In genomic region chr11:101265906-101266305, GRCm38 (mm10) we compare ENCODE assay signal across 16 mouse cellular contexts. TPM values are rescaled to one million over a fixed set of nuclear protein-coding genes. Genes with fewer than 3 reads are reported as not detected.
DNase-seq lines count a peak whose midpoint lies in the region; ATAC-seq and TF ChIP-seq lines count a peak whose summit lies in the region.
"Had no signal": no experiment of that assay in that cellular context is flagged by ENCODE, and none has a peak within 500 bp of the region (broad histone marks: within the 10 kb centered on the region; RNA-seq: fewer than 3 reads in every experiment).

No protein-coding gene starts in this region.

- no peak for TF ChIP-seq EP300 in lung, postnatal 0 days (IDR thresholded peaks at IDR 0.05)

- no peak overlapping the region for H3K27ac ChIP-seq in heart, embryonic 10.5 days
- no peak overlapping the region for H3K27ac ChIP-seq in lung, postnatal 0 days (ENCODE audit: low read length)
- H3K27ac ChIP-seq in hindbrain, embryonic 12.5 days: no peak overlapping the region
- H3K27ac ChIP-seq in midbrain, embryonic 14.5 days (replicated peaks; ENCODE audit: low read depth, low read length): no peak overlapping the region
- H3K27ac ChIP-seq: heart, embryonic 15.5 days; left cerebral cortex, adult 2 months had no signal

- H3K36me3 ChIP-seq in heart, embryonic 10.5 days: no peaks in the 10 kb centered on the region
- no peaks in the 10 kb centered on the region for H3K36me3 ChIP-seq in lung, postnatal 0 days (ENCODE audit: insufficient read depth, low read length)
- no peaks in the 10 kb centered on the region for H3K36me3 ChIP-seq in hindbrain, embryonic 12.5 days
- no peaks in the 10 kb centered on the region for H3K36me3 ChIP-seq in midbrain, embryonic 14.5 days (ENCODE audit: control insufficient read depth, insufficient read depth, low read length)
- H3K36me3 ChIP-seq: heart, embryonic 15.5 days had no signal

- H3K9ac ChIP-seq in lung, postnatal 0 days (replicated peaks; ENCODE audit: low read depth): no peak overlapping the region
- H3K9ac ChIP-seq in hindbrain, embryonic 12.5 days: no peak overlapping the region
- no peak overlapping the region for H3K9ac ChIP-seq in midbrain, embryonic 14.5 days (replicated peaks; ENCODE audit: low read length)

- H3K4me1 ChIP-seq in heart, embryonic 10.5 days: peaks cover 62% of the 10 kb centered on the region
- H3K4me1 ChIP-seq in lung, postnatal 0 days (ENCODE audit: insufficient read depth, low read depth, low read length): peaks cover 18% of the 10 kb centered on the region; the same call in 1 of the 2 replicates
- peaks cover 36% of the 10 kb centered on the region for H3K4me1 ChIP-seq in hindbrain, embryonic 12.5 days
- peaks cover 15% of the 10 kb centered on the region for H3K4me1 ChIP-seq in midbrain, embryonic 14.5 days (ENCODE audit: control insufficient read depth, insufficient read depth, low read length)

- TF ChIP-seq CTCF in lung, postnatal 0 days (IDR thresholded peaks at IDR 0.05): no peak

- ATAC-seq in lung, postnatal 0 days: peak; percentile 32; the same call in 1 of the 2 replicates
- ATAC-seq in hindbrain, embryonic 12.5 days (ENCODE audit: low FRiP score): no peak
- no peak for ATAC-seq in midbrain, embryonic 14.5 days (ENCODE audit: low FRiP score, low TSS enrichment)

- WGBS in heart, embryonic 10.5 days: 34% methylated on average over 6 of the region's 6 CpGs
- WGBS in lung, postnatal 0 days: 41% methylated on average over 6 of the region's 6 CpGs
- WGBS in hindbrain, embryonic 12.5 days: 19% methylated on average over 6 of the region's 6 CpGs
- WGBS in midbrain, embryonic 14.5 days: 11% methylated on average over 6 of the region's 6 CpGs

- no peak overlapping the region for H3K4me2 ChIP-seq in lung, postnatal 0 days (replicated peaks; ENCODE audit: low read depth, low read length)
- H3K4me2 ChIP-seq in hindbrain, embryonic 12.5 days (replicated peaks): peak overlapping the region; percentile 49; the same call in 1 of the 2 replicates
- peak overlapping the region; percentile 54 for H3K4me2 ChIP-seq in midbrain, embryonic 14.5 days (ENCODE audit: low read length)

- H3K4me3 ChIP-seq in heart, embryonic 10.5 days: peak overlapping the region; percentile 54; the same call in 1 of the 2 replicates
- H3K4me3 ChIP-seq in lung, postnatal 0 days (ENCODE audit: low read depth, low read length): no peak overlapping the region
- no peak overlapping the region for H3K4me3 ChIP-seq in hindbrain, embryonic 12.5 days
- H3K4me3 ChIP-seq in midbrain, embryonic 14.5 days (replicated peaks; ENCODE audit: low read depth, low read length): no peak overlapping the region; the same call in 1 of the 2 replicates
- H3K4me3 ChIP-seq: left cerebral cortex, adult 2 months had no signal

- H3K27me3 ChIP-seq in heart, embryonic 10.5 days (ENCODE audit: insufficient read depth, poor library complexity, severe bottlenecking): peaks cover 58% of the 10 kb centered on the region
- H3K27me3 ChIP-seq in lung, postnatal 0 days (replicated peaks; ENCODE audit: insufficient read depth, low read length): peaks cover 11% of the 10 kb centered on the region; the same call in 1 of the 2 replicates
- H3K27me3 ChIP-seq in hindbrain, embryonic 12.5 days: peaks cover 57% of the 10 kb centered on the region
- H3K27me3 ChIP-seq in midbrain, embryonic 14.5 days (ENCODE audit: control insufficient read depth, insufficient read depth, low read length): peaks cover 45% of the 10 kb centered on the region

- DNase-seq in heart, embryonic 10.5 days (ENCODE audit: low spot score): no peak
- no peak for DNase-seq in heart, adult 11 months
- DNase-seq in lung, postnatal 0 days (ENCODE audit: low spot score): no peak
- no peak for DNase-seq in lung, adult 18-20 months
- peak; percentile 2 for DNase-seq in midbrain, embryonic 14.5 days
- DNase-seq in adrenal gland, adult 18-20 months (ENCODE audit: low spot score in 2 of 2): no peak
- DNase-seq in layer of hippocampus, adult 18-20 months (ENCODE audit: low spot score in 2 of 2): no peak
- DNase-seq: cerebellum, adult 9-10 months; gastrocnemius, postnatal 14 days; right cerebral cortex, adult 18-20 months; thymus, postnatal 4 days had no signal

- no peaks in the 10 kb centered on the region for H3K9me3 ChIP-seq in heart, embryonic 10.5 days
- no peaks in the 10 kb centered on the region for H3K9me3 ChIP-seq in lung, postnatal 0 days (ENCODE audit: low read length)
- H3K9me3 ChIP-seq in hindbrain, embryonic 12.5 days (replicated peaks): no peaks in the 10 kb centered on the region
- H3K9me3 ChIP-seq in midbrain, embryonic 14.5 days (ENCODE audit: control insufficient read depth, low read length): no peaks in the 10 kb centered on the region
- H3K9me3 ChIP-seq: heart, embryonic 15.5 days had no signal

RNA-seq across cellular contexts. Expression of gene Wnk4, which starts 5.5 kb away (rescaled TPM):
- polyA plus RNA-seq in heart, embryonic 10.5 days (2016; fragmentation: Nextera tagmentation; extraction: Ambion mirVana): 13.9 and 14.8 TPM in 2 replicates
- polyA plus RNA-seq in lung, postnatal 0 days (2015; fragmentation: Nextera tagmentation; extraction: Ambion mirVana): 10.6 and 14.6 TPM in 2 replicates
- polyA plus RNA-seq in hindbrain, embryonic 12.5 days (2016; fragmentation: Nextera tagmentation; extraction: Ambion mirVana): 8.5 and 9.5 TPM in 2 replicates
- polyA plus RNA-seq in midbrain, embryonic 14.5 days (2014; fragmentation: Nextera tagmentation; extraction: Ambion mirVana): 4.3 and 5.3 TPM in 2 replicates
- 1 to 10 TPM; 4.1 to 4.6 TPM for total RNA-seq in adrenal gland, adult 18-20 months (2021)
- 10 to 100 TPM in 1 of 2 experiments, 1 to 10 TPM in 1; 9.8 to 10.4 TPM for total RNA-seq in layer of hippocampus, adult 18-20 months (2021)

RNA-seq across cellular contexts. Expression of gene Vps25, which starts 12.4 kb away (rescaled TPM):
- polyA plus RNA-seq in heart, embryonic 10.5 days (2016; fragmentation: Nextera tagmentation; extraction: Ambion mirVana): 130 and 137 TPM in 2 replicates
- polyA plus RNA-seq in lung, postnatal 0 days (2015; fragmentation: Nextera tagmentation; extraction: Ambion mirVana): 121 and 133 TPM in 2 replicates
- 90.9 and 97.4 TPM in 2 replicates for polyA plus RNA-seq in hindbrain, embryonic 12.5 days (2016; fragmentation: Nextera tagmentation; extraction: Ambion mirVana)
- 111 and 134 TPM in 2 replicates for polyA plus RNA-seq in midbrain, embryonic 14.5 days (2014; fragmentation: Nextera tagmentation; extraction: Ambion mirVana)
- 100 to 1,000 TPM in 1 of 2 experiments, 10 to 100 TPM in 1; 89.3 to 113 TPM for total RNA-seq in adrenal gland, adult 18-20 months (2021)
- total RNA-seq in layer of hippocampus, adult 18-20 months (2021): 10 to 100 TPM; 61.8 to 65.6 TPM

RNA-seq across cellular contexts. Expression of gene Cntd1, which starts 12.9 kb away (rescaled TPM):
- 0.79 and 1.6 TPM in 2 replicates for polyA plus RNA-seq in heart, embryonic 10.5 days (2016; fragmentation: Nextera tagmentation; extraction: Ambion mirVana)
- 1.1 TPM in 2 replicates for polyA plus RNA-seq in lung, postnatal 0 days (2015; fragmentation: Nextera tagmentation; extraction: Ambion mirVana)
- 1.5 TPM in 2 replicates for polyA plus RNA-seq in hindbrain, embryonic 12.5 days (2016; fragmentation: Nextera tagmentation; extraction: Ambion mirVana)
- polyA plus RNA-seq in midbrain, embryonic 14.5 days (2014; fragmentation: Nextera tagmentation; extraction: Ambion mirVana): 0.38 and 0.55 TPM in 2 replicates
- under 1 TPM; 0.33 to 0.99 TPM for total RNA-seq in adrenal gland, adult 18-20 months (2021)
- total RNA-seq in layer of hippocampus, adult 18-20 months (2021): under 1 TPM; 0.30 to 0.47 TPM
- total RNA-seq: liver, adult 2 months had no signal
- polyA plus RNA-seq: liver, adult 2 months had no signal

RNA-seq across cellular contexts. Expression of gene Coa3, which starts 13.0 kb away (rescaled TPM):
- 189 and 198 TPM in 2 replicates for polyA plus RNA-seq in heart, embryonic 10.5 days (2016; fragmentation: Nextera tagmentation; extraction: Ambion mirVana)
- 159 and 166 TPM in 2 replicates for polyA plus RNA-seq in lung, postnatal 0 days (2015; fragmentation: Nextera tagmentation; extraction: Ambion mirVana)
- 195 and 210 TPM in 2 replicates for polyA plus RNA-seq in hindbrain, embryonic 12.5 days (2016; fragmentation: Nextera tagmentation; extraction: Ambion mirVana)
- 221 and 243 TPM in 2 replicates for polyA plus RNA-seq in midbrain, embryonic 14.5 days (2014; fragmentation: Nextera tagmentation; extraction: Ambion mirVana)
- total RNA-seq in adrenal gland, adult 18-20 months (2021): 10 to 100 TPM; 79.9 to 86.3 TPM
- 100 to 1,000 TPM; 102 to 103 TPM for total RNA-seq in layer of hippocampus, adult 18-20 months (2021)

RNA-seq across cellular contexts. Expression of gene Ramp2, which starts 20.1 kb away (rescaled TPM):
- 166 and 202 TPM in 2 replicates for polyA plus RNA-seq in heart, embryonic 10.5 days (2016; fragmentation: Nextera tagmentation; extraction: Ambion mirVana)
- 759 and 834 TPM in 2 replicates for polyA plus RNA-seq in lung, postnatal 0 days (2015; fragmentation: Nextera tagmentation; extraction: Ambion mirVana)
- 60.1 and 62.2 TPM in 2 replicates for polyA plus RNA-seq in hindbrain, embryonic 12.5 days (2016; fragmentation: Nextera tagmentation; extraction: Ambion mirVana)
- polyA plus RNA-seq in midbrain, embryonic 14.5 days (2014; fragmentation: Nextera tagmentation; extraction: Ambion mirVana): 59.7 and 84.0 TPM in 2 replicates
- 10 to 100 TPM; 38.3 to 41.4 TPM for total RNA-seq in adrenal gland, adult 18-20 months (2021)
- 10 to 100 TPM; 62.2 to 72.8 TPM for total RNA-seq in layer of hippocampus, adult 18-20 months (2021)
- total RNA-seq: neutrophil, adult 5-6 weeks had no signal
